Mouse (Mus musculus): ENCODE results near the gene 1810049J17Rik.

The 1810049J17Rik gene

GRCm38 (mm10) chr15:12346916-12347315, 25.2 kb upstream of the 1810049J17Rik start:
- DNase-seq (ENCODE audit: low spot score): no peak

GRCm38 (mm10) chr15:12341401-12341758, 19.7 kb upstream of the 1810049J17Rik start:
- peak; percentile 75 for DNase-seq (ENCODE audit: low spot score)

GRCm38 (mm10) chr15:12340536-12341400, 19.1 kb upstream of the 1810049J17Rik start:
- no peak for DNase-seq (ENCODE audit: low spot score)

- DNase-seq (ENCODE audit: low spot score): no peak
These were observed 16.1 kb upstream of the 1810049J17Rik start for GRCm38 (mm10) chr15:12337779-12338137.

- no peak for DNase-seq (ENCODE audit: low spot score)
These were observed 15.5 kb upstream of the 1810049J17Rik start for GRCm38 (mm10) chr15:12337030-12337778.

GRCm38 (mm10) chr15:12334381-12334780, 12.7 kb upstream of the 1810049J17Rik start:
- DNase-seq (ENCODE audit: low spot score): no peak

- DNase-seq (ENCODE audit: low spot score): no peak
These were observed 9.6 kb upstream of the 1810049J17Rik start for GRCm38 (mm10) chr15:12331300-12331699.

- DNase-seq (ENCODE audit: low spot score): no peak
These were observed 9.2 kb upstream of the 1810049J17Rik start for GRCm38 (mm10) chr15:12330892-12331291.

- DNase-seq (ENCODE audit: low spot score): no peak
These were observed 8.7 kb upstream of the 1810049J17Rik start for GRCm38 (mm10) chr15:12330389-12330788.

GRCm38 (mm10) chr15:12324326-12324725, 2.6 kb upstream of the 1810049J17Rik start:
- no peak for DNase-seq (ENCODE audit: low spot score)

- no peak for DNase-seq (ENCODE audit: low spot score)
These were observed 1.1 kb upstream of the 1810049J17Rik start for GRCm38 (mm10) chr15:12322676-12323402.

GRCm38 (mm10) chr15:12321091-12321787, 460 bp downstream of the 1810049J17Rik start, which contains the start of gene Golph3:
TSS of gene Golph3 (plus strand) at chr15:12321450.
- DNase-seq (ENCODE audit: low spot score): peak; percentile 98

GRCm38 (mm10) chr15:12320441-12321090, 1.1 kb downstream of the 1810049J17Rik start:
- no peak for DNase-seq (ENCODE audit: low spot score)

- no peak for DNase-seq (ENCODE audit: low spot score)
These were observed 1.8 kb downstream of the 1810049J17Rik start for GRCm38 (mm10) chr15:12319889-12320288.

GRCm38 (mm10) chr15:12318451-12318850, 3.2 kb downstream of the 1810049J17Rik start:
- no peak for DNase-seq (ENCODE audit: low spot score)

GRCm38 (mm10) chr15:12317290-12317689, 4.4 kb downstream of the 1810049J17Rik start:
- DNase-seq (ENCODE audit: low spot score): no peak

- no peak for DNase-seq (ENCODE audit: low spot score)
These were observed 5.7 kb downstream of the 1810049J17Rik start for GRCm38 (mm10) chr15:12315996-12316395.

GRCm38 (mm10) chr15:12314584-12314983, 7.1 kb downstream of the 1810049J17Rik start:
- DNase-seq (ENCODE audit: low spot score): no peak

GRCm38 (mm10) chr15:12313255-12313654, 8.4 kb downstream of the 1810049J17Rik start:
- DNase-seq (ENCODE audit: low spot score): peak; percentile 48

GRCm38 (mm10) chr15:12311465-12311864, 10.2 kb downstream of the 1810049J17Rik start:
- DNase-seq (ENCODE audit: low spot score): no peak

GRCm38 (mm10) chr15:12310676-12311075, 11.0 kb downstream of the 1810049J17Rik start:
- DNase-seq (ENCODE audit: low spot score): no peak
